Mouse (Mus musculus) testis, postnatal 10 days (tissue): ENCODE measurements around the gene Gm10577.

ENCODE experiments used
- DNase-seq: peaks from one replicate; pipeline ENCODE4 v3.0.0; 2021; ENCODE audit warnings: low spot score

Gene Gm10577

DNA sequence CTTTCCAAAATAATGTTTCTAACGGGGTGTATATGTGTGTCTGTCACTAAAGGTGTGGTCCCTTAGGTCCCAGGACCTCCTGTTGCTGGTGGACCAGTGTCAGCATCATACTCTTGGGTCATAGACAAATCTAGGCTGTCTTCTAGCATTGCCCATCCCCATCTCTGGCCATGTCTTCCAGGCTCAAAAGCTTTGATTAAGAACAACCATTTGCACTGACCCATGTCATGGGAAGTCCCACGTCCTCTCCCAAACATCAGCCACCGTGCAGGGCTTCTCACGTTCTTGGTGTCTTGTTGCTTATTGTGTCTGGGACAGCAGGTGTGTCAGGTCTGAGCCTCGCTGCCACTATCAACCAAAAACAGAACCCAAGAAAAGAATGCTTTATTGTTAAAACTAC, 24.9 kb downstream of the Gm10577 start:
- no peak for DNase-seq

GRCm38 (mm10) chr4:100994442-100995255, 25.8 kb downstream of the Gm10577 start:
- no peak for DNase-seq

DNA sequence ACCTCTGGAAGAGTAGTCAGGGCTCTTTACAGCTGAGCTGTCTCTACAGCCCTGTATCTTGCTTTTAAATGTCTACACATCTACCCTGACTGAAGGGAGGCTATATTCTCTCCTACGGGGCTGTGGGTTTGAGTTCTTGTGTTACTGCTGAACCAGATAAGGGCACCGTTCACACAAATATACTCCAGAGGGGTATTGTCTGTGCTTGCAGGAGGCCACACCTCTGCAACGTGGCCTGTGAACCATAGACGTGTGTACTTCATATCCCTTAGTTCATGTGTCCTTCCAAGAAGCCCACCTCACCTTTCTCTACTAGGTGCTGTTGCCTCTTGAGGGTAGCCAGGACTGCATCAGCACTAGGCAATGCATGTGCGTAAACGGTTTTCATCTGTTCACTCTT, 28.4 kb downstream of the Gm10577 start:
- no peak for DNase-seq

- DNase-seq, result no peak
These were observed 29.5 kb downstream of the Gm10577 start for GRCm38 (mm10) chr4:100990996-100991395.

DNA sequence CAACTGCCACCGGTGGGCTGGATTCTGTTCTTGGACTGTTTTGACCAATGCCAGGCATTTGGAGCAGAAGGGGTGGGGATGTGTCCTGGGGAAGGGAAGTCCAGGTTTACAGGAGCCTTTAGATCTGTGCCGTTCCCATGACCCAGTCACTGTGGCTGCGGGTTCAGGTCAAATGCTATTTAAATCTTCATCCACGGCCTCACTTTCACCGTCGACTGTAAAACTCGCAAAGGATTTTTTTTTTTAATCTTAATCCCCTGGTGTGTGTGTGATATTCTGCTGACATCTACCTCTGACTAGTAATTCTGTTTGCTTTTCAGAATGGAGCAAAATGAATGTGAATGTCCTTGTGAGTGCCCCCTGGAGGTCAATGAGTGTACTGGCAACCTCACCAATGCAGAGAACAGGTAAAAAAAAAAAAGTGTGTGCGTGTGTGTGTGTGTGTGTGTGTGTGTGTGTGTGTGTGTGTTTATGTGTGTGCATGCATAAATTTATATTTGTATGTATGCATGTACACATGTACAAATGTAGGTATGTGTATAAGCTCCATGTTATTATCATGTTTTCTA, 32.2 kb downstream of the Gm10577 start:
- no peak for DNase-seq

DNA sequence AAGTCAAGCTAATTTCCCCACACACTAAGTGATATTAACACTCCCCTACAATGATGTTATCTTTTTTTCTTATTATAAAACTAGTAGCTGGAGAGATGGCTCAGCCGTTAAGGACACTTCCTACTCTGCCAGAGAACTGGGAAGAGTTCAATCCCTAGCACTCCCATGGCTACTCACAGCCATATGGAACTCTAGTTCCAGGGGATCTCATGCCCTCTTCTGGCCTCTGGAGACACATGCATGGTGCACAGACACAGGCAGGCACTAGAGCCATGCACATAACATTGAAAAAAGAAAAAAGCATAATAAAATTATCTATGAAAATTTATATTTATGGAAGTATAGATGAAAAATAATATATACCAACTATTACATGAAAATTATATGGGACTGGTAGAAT, 33.3 kb downstream of the Gm10577 start:
- no peak for DNase-seq

DNA sequence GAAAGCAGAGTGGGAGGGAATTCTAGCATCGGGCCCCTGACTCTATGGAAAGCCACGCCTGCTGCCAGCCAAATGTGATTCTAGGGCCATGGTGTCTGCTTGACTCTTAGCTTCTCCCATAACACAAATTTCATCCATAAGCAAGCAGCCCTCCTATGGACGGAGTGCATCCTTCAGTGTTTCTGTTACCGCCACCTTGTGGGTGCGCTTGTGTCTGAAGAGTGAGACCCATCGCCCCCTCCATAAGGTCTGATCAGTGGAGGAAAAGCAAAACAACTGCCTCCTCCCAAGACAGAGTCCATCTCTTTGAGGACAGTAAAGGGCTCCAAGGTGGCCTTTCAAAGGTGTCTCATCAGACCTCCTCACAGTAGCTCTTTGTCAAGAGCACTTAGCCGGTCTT, 43.0 kb downstream of the Gm10577 start:
- no peak for DNase-seq

DNA sequence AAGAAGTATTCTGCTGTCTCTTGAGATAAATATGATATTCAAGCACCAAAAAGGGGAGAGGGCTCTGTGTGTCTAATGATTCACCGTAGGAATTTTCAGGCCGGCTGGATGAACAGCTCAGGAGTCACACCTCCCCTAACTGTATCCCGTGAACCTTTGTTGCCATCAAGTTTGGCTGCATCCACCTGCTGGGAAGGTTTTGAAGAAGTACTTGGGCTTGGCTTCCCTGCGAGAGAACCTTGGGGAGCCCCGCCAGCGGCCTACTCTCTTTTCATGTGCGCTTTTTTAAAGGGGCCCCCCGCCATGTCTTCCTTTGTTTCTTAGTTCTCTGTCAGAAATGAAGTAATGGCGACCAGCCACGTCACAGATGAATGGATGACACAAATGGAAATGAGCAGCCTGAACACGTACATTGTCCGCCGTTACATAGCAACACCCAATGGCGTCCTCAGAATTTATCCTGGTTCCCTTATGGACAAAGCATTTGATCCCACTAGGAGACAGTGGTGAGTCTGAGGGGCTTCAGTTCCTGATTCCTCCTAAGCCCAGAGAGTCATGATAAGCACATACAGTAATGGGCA, 46.0 kb downstream of the Gm10577 start:
- no peak for DNase-seq

DNA sequence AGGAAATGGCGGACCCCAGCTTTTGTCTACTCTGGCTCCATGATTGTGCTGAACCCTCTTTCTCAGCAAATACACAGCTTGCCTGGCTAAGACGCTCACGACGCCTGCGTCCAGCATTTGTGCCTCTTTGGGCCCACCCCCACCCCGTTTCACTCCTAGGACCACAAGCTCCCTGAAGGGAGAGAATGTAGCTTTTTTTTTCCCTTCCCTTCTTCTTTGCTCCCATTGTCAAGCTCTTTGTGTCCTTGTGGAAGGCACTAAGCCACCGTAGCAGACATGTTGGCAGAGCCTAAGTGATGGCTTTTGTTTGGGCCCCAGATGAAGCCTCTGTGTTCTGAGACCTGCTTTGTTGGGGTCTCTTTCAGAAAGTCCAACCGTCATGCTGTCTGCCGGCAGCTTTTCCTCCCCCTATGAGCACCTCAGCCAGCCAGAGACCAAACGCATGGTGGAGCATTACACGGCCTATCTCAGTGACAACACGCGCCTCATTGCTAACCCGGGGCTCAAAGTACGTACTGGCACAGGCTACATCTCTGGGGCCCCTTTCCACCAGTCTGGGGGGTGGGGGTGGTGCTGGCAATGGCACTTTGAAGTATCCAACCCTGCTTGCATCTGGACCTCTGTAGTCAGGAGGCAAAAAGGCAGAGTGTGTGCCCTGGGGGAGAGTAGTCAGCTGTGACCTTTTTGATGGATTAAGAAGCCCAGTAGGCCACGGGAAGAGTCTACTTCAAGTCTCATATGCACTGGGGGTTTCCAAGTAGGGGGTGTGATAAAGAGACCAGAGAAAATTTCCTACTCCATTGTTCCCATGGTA, 46.6 kb downstream of the Gm10577 start:
- DNase-seq, result no peak
